ENCODE assay signal across 1 mouse cellular context in genomic region chrX:73484076-73484475, GRCm38 (mm10).
TF ChIP-seq lines count a peak whose summit lies in the region.

No protein-coding gene starts in this region.

TF ChIP-seq in myocyte, 11 proteins besides CTCF, POLR2A, EP300 and RAD21 (continued from another document):
- TF ChIP-seq CEBPB (IDR thresholded peaks at IDR 0.05; ENCODE audit: insufficient read depth, poor library complexity, severe bottlenecking): no peak
TF ChIP-seq in myocyte: peak in this region for 0.
